Mouse (Mus musculus): ENCODE measurements at regions not wholly inside any gene's neighbourhood (a gene's known extent, or its start where the extent isn't known, plus 50 kb on each side); places are given as distances from the start of the nearest gene placed in this dataset.

GRCm38 (mm10) chr12:51294971-51295477 is 52.8 kb upstream of the G2e3 start:
- DNase-seq (ENCODE audit: extremely low read depth, low read depth, low spot score) = peak; percentile 7

- no peak for DNase-seq (ENCODE audit: extremely low read depth, low read depth, low spot score)
Measured at GRCm38 (mm10) chr12:51278358-51278757, 69.5 kb upstream of the G2e3 start.

- no peak for DNase-seq (ENCODE audit: extremely low read depth, low read depth, low spot score)
Measured at GRCm38 (mm10) chr12:51275818-51276538, 71.9 kb upstream of the G2e3 start.

GRCm38 (mm10) chr12:51273486-51273885 is 74.4 kb upstream of the G2e3 start:
- peak; percentile 11 for DNase-seq (ENCODE audit: extremely low read depth, low read depth, low spot score)

- DNase-seq (ENCODE audit: extremely low read depth, low read depth, low spot score) = no peak
Measured at GRCm38 (mm10) chr12:51242839-51243238, 105.0 kb upstream of the G2e3 start.

GRCm38 (mm10) chr12:51241131-51241781 is 106.6 kb upstream of the G2e3 start:
- no peak for DNase-seq (ENCODE audit: extremely low read depth, low read depth, low spot score)

GRCm38 (mm10) chr12:51211691-51212090 is 136.2 kb upstream of the G2e3 start:
- no peak for DNase-seq (ENCODE audit: extremely low read depth, low read depth, low spot score)

GRCm38 (mm10) chr12:51196289-51196688 is 151.6 kb upstream of the G2e3 start:
- DNase-seq (ENCODE audit: extremely low read depth, low read depth, low spot score) = no peak

- DNase-seq (ENCODE audit: extremely low read depth, low read depth, low spot score) = no peak
Measured at GRCm38 (mm10) chr12:51195136-51195535, 152.7 kb upstream of the G2e3 start.

GRCm38 (mm10) chr12:51190754-51191153 is 157.1 kb upstream of the G2e3 start:
- no peak for DNase-seq (ENCODE audit: extremely low read depth, low read depth, low spot score)

GRCm38 (mm10) chr12:51190186-51190585 is 157.7 kb upstream of the G2e3 start:
- no peak for DNase-seq (ENCODE audit: extremely low read depth, low read depth, low spot score)

GRCm38 (mm10) chr12:51188229-51188628 is 159.6 kb upstream of the G2e3 start:
- DNase-seq (ENCODE audit: extremely low read depth, low read depth, low spot score) = no peak

GRCm38 (mm10) chr12:51187726-51188125 is 160.1 kb upstream of the G2e3 start:
- DNase-seq (ENCODE audit: extremely low read depth, low read depth, low spot score) = no peak

- DNase-seq (ENCODE audit: extremely low read depth, low read depth, low spot score) = no peak
Measured at GRCm38 (mm10) chr12:51185751-51186150, 162.1 kb upstream of the G2e3 start.

- DNase-seq (ENCODE audit: extremely low read depth, low read depth, low spot score) = no peak
Measured at GRCm38 (mm10) chr12:51174906-51175756, 172.7 kb upstream of the G2e3 start.

GRCm38 (mm10) chr12:51165186-51165585 is 182.7 kb upstream of the G2e3 start:
- no peak for DNase-seq (ENCODE audit: extremely low read depth, low read depth, low spot score)

- DNase-seq (ENCODE audit: extremely low read depth, low read depth, low spot score) = no peak
Measured at GRCm38 (mm10) chr12:51160995-51161394, 186.9 kb upstream of the G2e3 start.

GRCm38 (mm10) chr12:51160122-51160521 is 187.7 kb upstream of the G2e3 start:
- DNase-seq (ENCODE audit: extremely low read depth, low read depth, low spot score) = no peak

GRCm38 (mm10) chr12:51147963-51148362 is 199.9 kb upstream of the G2e3 start:
- no peak for DNase-seq (ENCODE audit: extremely low read depth, low read depth, low spot score)

GRCm38 (mm10) chr12:51143840-51144239 is 204.0 kb upstream of the G2e3 start:
- no peak for DNase-seq (ENCODE audit: extremely low read depth, low read depth, low spot score)

- no peak for DNase-seq (ENCODE audit: extremely low read depth, low read depth, low spot score)
Measured at GRCm38 (mm10) chr12:51143196-51143595, 204.7 kb upstream of the G2e3 start.
